Mouse (Mus musculus) adrenal gland, postnatal 14 days (tissue): ENCODE measurements around the gene Birc2. TPM values are rescaled to one million over a fixed set of nuclear protein-coding genes. Genes with fewer than 3 reads are reported as not detected.

Source experiments
- DNase-seq: peaks from one replicate; pipeline ENCODE4 v3.0.0; 2021; ENCODE audit warnings: mixed read lengths
- microRNA-seq, 2 experiments: library from miRNA; unstranded; fragments of <30 nt; microRNA quantifications; one replicate each; pipeline ENCODE4 v1.2.0; 2021
- total RNA-seq: library from RNA; stranded (reverse); gene quantifications from 2 replicates; pipeline ENCODE4 v1.2.3, GENCODE M21; 2021

The Birc2 gene
- total RNA-seq, 1 experiment from 2014 or later, result 40.6 TPM

DNA sequence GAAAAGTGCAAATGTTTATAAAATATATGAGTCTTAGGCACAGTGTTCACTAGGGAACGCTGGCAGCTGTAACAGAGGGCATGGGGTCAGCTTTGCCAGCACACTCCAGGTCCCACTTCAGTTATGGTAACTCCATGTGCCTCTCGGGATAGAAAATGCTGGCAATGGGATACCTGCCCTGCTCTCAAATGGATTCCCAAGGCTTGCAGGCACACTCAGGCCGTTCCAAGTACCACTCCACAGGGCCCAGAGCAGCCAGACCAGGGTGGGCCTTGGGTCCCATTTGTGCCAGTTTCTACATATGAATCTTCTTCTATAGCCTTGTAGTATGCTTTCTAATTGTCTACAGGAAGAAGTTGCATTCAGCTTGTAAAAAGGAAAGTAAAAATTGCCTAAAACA lies 51.5 kb downstream of the Birc2 start:
- DNase-seq, result no peak

- no peak for DNase-seq
These were observed 52.2 kb downstream of the Birc2 start for GRCm38 (mm10) chr9:7784615-7785012.

DNA sequence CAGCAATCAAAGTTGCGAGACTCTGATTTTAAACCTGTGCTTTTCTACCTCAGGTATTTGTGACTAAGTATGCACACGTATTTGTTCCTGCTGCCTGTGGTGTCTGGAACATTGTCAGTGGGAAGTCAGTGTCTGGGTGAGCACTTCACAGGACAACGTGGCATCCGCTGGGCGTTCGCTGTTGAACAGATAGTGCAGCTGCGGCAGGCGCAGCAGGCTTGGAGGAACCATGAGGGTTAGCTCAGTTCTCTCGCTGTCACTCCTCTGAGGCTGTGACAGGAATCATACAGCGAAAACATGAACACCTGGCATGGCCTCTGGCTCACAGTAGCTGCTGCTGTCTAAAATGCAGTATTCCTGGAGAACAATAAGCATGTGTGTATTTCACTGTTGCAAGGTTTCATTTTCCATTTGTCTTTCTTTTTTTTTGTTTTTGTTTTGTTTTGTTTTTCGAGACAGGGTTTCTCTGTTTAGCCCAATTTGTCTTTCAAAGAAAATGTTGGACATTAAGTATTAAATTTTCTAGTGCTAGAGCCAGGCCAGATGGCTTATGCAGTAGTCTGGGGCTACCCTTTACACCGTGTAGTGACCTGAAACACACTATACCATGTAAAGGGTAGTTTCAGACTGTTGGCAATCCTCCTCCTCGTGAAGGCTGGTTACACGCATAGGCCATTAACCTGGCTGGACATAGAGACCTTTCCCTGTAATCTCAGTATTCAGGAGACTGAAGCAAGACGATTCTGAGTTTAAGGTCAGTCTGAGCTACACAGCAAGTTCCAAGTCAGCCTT lies 52.8 kb downstream of the Birc2 start:
- no peak for DNase-seq

DNA sequence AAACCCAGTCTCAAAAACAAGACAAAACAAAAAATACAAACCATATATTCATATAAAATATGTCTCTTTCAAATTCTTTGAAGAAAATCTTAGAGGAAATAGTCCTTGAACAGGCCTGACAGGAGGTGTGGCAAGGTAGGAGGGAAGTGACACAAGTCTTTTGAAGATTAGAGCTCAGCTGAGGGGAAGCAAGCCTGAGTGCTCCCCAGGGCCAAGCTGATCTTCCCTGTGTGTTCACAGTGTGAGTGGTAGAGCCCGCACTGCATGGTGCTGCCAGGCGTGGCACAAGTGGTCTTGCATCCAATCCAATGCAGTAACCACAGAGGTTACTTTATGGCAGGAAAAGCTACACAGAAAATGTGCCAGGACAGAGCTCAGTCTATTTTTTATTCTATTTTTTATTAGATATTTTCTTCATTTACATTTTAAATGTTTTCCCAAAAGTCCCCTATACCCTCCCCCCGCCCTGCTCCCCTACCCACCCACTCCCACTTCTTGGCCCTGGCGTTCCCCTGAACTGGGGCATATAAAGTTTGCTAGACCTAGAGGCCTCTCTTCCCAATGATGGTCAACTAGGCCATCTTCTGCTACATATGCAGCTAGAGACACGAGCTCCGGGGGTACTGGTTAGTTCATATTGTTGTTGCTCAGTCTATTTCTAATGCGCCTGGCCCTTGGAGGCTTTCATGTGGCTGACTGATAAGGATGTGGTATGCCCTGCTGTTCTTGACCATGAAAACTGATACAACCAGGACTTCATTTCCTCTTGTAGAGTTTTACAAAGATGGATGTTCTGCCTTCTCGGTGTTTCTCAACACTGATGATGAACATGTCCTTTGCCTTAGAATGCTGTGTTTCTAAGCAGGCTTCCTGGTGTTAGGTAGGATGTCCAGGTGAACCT lies 56.4 kb downstream of the Birc2 start:
- DNase-seq, result no peak

GRCm38 (mm10) chr9:7779786-7780185 lies 57.1 kb downstream of the Birc2 start:
- no peak for DNase-seq

- DNase-seq, result no peak
These were observed 58.1 kb downstream of the Birc2 start for GRCm38 (mm10) chr9:7778771-7779170.

DNA sequence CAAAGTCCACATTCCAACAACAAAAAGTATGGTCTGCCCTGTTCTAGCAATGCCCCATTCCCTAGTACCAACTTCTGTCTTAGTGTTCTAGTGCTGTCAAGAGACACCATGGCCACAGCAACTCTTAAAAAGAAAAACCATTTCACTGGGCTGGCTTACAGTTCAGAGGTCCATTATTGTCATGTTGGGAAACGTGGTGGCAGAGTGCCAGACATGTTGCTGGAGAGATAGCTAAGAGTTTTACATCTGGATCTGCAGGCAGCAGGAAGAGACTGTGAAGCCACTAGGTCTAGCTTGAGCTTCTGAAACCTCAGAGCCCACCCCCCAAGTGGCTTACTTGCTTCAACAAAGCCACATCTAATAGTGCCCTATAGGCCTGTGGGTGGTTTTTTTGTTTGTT lies 59.2 kb downstream of the Birc2 start:
- DNase-seq, result peak; percentile 31

DNA sequence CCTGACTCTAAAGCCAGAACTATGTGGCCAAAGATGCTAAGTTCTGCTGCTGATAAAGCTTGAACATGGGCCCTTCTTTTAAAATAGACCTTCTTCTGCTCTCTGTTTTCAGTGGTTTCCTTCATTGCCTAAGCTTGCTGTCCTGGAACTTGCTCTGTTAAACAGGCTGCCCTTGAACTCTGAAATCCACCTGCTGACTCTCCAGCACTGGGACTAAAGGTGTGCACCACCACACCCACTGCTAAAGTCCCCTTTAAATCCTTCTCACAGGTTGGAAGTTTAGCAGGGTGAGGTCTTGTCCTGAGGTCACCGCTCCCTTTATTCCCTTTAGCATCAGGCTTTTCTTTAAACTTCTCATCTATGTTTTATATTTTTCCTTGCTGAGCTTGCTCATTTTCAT lies 59.9 kb downstream of the Birc2 start:
- no peak for DNase-seq

DNA sequence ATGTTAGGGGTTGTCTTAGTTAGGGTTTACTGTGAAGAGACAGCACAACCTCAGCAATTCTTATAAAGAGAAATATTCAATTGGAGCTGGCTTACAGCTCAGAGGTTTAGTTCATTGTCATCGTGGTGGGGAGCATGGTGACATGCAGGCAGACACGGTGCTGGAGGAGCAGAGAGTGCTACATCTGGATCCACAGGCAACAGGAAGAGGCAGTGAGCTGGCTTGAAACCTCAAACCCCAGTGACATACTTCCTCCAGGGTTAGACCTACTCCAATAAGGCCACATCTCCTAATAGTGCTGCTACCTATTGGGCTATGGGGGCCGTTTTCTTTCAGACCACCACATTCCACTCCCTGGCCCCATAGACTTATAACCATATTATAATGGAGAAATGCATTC lies 60.9 kb downstream of the Birc2 start:
- no peak for DNase-seq

GRCm38 (mm10) chr9:7775011-7775410 lies 61.9 kb downstream of the Birc2 start:
- DNase-seq, result no peak

GRCm38 (mm10) chr9:7774538-7774937 lies 62.3 kb downstream of the Birc2 start:
- no peak for DNase-seq

DNA sequence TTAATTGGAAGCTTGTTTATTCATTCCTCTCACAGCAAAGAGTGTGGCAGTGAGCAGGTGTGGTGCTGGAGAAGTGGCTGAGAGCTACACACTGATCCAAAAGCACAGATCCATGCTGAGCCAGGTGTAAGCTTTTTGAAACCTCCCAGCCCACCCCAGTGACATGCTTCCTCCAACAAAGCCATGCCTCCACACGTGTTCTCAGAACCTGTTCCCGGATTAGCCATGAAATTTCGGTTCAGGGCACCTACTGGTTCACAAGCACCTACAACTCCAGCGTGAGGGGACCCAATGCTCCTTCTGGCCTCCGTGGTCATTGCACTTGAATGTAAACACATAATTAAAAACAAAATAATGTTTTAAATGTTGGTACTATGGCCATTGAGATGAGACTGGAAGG lies 63.2 kb downstream of the Birc2 start:
- DNase-seq, result no peak

DNA sequence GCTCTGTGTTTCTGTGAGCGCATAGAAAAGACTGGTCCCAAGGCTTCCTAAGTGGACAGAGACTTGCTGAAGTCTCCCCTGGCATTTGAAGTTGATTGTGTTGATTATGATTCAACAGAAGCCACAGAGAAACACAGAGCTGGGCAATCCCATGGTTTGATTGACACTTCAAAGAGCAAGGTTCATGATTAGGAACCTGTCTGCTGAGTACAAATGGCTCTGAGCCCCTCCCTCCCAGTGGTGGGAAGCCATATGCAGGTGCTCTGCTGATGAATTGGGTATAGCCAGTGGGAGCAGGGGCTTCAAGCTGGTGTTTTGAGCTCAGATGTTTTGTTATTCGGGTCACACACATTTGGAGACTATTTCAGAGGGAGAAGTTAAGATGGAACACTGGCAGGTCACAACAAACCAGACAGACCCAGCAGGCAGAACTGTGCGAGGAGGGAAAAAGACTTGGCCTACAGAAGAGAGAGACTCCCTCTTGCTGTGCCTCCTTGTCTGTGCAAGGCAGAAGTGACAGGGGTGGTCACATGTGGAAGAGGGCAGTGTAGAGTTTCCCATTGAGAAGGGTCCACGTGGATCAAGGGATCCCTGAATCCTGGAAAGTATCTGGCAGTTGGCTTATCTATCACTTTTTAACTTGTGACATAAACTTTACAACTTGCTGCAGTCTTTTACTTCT lies 64.0 kb downstream of the Birc2 start:
- no peak for DNase-seq

DNA sequence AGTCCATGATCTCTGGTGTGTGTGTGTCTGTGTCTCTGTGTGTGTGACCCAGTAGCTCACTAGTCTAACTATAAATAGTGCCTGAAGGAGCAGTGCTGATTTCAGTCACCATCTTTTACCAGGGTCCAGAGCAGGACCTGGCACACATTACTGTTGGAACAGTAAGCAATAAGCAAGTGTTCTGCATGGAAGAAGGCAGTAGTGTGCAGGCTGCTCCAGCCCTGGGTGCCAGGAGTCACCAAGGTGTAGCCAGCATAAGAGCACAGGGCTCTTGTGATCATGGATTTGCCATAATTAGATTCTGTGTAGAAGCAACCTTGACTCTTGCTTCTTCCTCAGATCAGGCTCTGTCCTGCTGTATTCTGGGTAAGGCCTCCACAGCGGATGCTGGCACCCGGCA lies 64.5 kb downstream of the Birc2 start:
- no peak for DNase-seq

DNA sequence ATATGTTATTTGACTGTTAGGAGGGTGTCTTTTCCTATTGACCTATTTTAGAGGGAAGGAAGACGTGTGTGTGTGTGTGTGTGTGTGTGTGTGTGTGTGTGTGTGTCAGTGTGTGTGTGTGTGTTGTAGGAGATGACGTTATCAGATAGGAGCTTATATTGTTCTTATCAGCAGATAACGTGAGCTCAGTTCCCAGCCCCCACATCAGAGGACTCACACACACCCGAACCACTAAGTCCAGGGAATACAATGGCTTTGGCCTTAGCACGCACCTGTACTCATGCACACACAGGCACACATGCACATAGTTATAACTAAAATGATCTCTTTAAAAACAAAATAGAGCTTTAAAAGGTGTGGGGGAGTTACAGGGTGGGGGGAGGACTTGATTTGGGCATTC lies 67.4 kb downstream of the Birc2 start:
- DNase-seq, result no peak

- DNase-seq, result no peak
These were observed 67.8 kb downstream of the Birc2 start for GRCm38 (mm10) chr9:7769081-7769480.

Small RNA genes lying within 50 kb of the gene (microRNA-seq; reads per million reads assigned to microRNA genes)
- 0 to 1.7 reads per million in 2 experiments for gene Mir5618

Other genes starting within 250 kb of the Birc2 start
- not detected in 2 replicates for gene Mmp20, start 208.8 kb downstream of the Birc2 start, total RNA-seq
- gene Mmp7, start 145.0 kb downstream of the Birc2 start, total RNA-seq, result not detected in 2 replicates
- gene Tmem123, start 73.0 kb downstream of the Birc2 start, total RNA-seq, result 140 and 148 TPM in 2 replicates
- gene Birc3, start 36.1 kb upstream of the Birc2 start, total RNA-seq, result 19.0 and 27.8 TPM in 2 replicates
- gene Yap1, start 167.5 kb upstream of the Birc2 start, total RNA-seq, result 67.1 and 67.4 TPM in 2 replicates
- gene Cfap300, start 205.8 kb upstream of the Birc2 start, total RNA-seq, result 4.3 and 4.9 TPM in 2 replicates